Mouse (Mus musculus): ENCODE results near the gene Olfr1055. TPM values are rescaled to one million over a fixed set of nuclear protein-coding genes. Genes with fewer than 3 reads are reported as not detected.

Gene Olfr1055
- total and polyA plus RNA-seq, 2 experiments from 2014 or later, result not detected

- H3K9ac ChIP-seq (replicated peaks; ENCODE audit: low read length, poor library complexity, severe bottlenecking), result no peak within 1 kb of the TSS
- no peak within 1 kb of the TSS for H3K4me3 ChIP-seq (ENCODE audit: low read depth, low read length)
- no peaks in the 10 kb centered on the region for H3K9me3 ChIP-seq (ENCODE audit: low read length)
- H3K27me3 ChIP-seq (ENCODE audit: insufficient read depth, low read length), result no peaks in the 10 kb centered on the region
- 87% methylated on average over 3 of the region's 3 CpGs for WGBS
- no peaks in the 10 kb centered on the region for H3K4me1 ChIP-seq (ENCODE audit: insufficient read depth, low read length)
- no peak within 1 kb of the TSS for H3K4me2 ChIP-seq (ENCODE audit: low read depth, low read length, poor library complexity, severe bottlenecking)
- no peak within 1 kb of the TSS for H3K27ac ChIP-seq (ENCODE audit: low read depth, low read length)
- DNase-seq (ENCODE audit: low spot score) (no peak), ATAC-seq (ENCODE audit: low FRiP score) (no peak)
- TF ChIP-seq CTCF (IDR thresholded peaks at IDR 0.05), result no peak
- no peaks in the 10 kb centered on the region for H3K36me3 ChIP-seq (ENCODE audit: insufficient read depth, low read length)
These were observed 14.8 kb downstream of the Olfr1055 start, which contains the start of gene Olfr1054 for GRCm38 (mm10) chr2:86335333-86335732. Gene Olfr1054 (minus strand): TSS chr2:86335433.

- H3K9me3 ChIP-seq (ENCODE audit: low read length), result no peaks in the 10 kb centered on the region
- H3K4me3 ChIP-seq (ENCODE audit: low read depth, low read length), result no peak within 1 kb of the TSS
- TF ChIP-seq CTCF (IDR thresholded peaks at IDR 0.05), result no peak
- no peak within 1 kb of the TSS for H3K9ac ChIP-seq (replicated peaks; ENCODE audit: low read length, poor library complexity, severe bottlenecking)
- ATAC-seq (ENCODE audit: low FRiP score), result no peak
- WGBS, result 67% methylated on average over 3 of the region's 3 CpGs
- H3K27me3 ChIP-seq (ENCODE audit: insufficient read depth, low read length), result no peaks in the 10 kb centered on the region
- DNase-seq (ENCODE audit: low spot score), result no peak
- no peak within 1 kb of the TSS for H3K4me2 ChIP-seq (ENCODE audit: low read depth, low read length, poor library complexity, severe bottlenecking)
- no peaks in the 10 kb centered on the region for H3K4me1 ChIP-seq (ENCODE audit: insufficient read depth, low read length)
- no peak within 1 kb of the TSS for H3K27ac ChIP-seq (ENCODE audit: low read depth, low read length)
- no peaks in the 10 kb centered on the region for H3K36me3 ChIP-seq (ENCODE audit: insufficient read depth, low read length)
These were observed 34.9 kb downstream of the Olfr1055 start, which contains the start of gene Olfr1053 for GRCm38 (mm10) chr2:86315184-86315583. Gene Olfr1053 (minus strand): TSS chr2:86315284.

Other genes starting within 250 kb of the Olfr1055 start
- gene Olfr1039, start 214.4 kb downstream of the Olfr1055 start, total RNA-seq (2014; rRNA removed), result not detected in 2 replicates
- gene Olfr1039, start 214.4 kb downstream of the Olfr1055 start, polyA plus RNA-seq (2015; fragmentation: Nextera tagmentation; extraction: Ambion mirVana), result not detected in 2 replicates
- gene Olfr1040, start 203.6 kb downstream of the Olfr1055 start, total RNA-seq (2014; rRNA removed), result not detected in 2 replicates
- gene Olfr1040, start 203.6 kb downstream of the Olfr1055 start, polyA plus RNA-seq (2015; fragmentation: Nextera tagmentation; extraction: Ambion mirVana), result not detected in 2 replicates
- not detected in 2 replicates for gene Olfr1042, start 188.4 kb downstream of the Olfr1055 start, total RNA-seq (2014; rRNA removed)
- not detected in 2 replicates for gene Olfr1042, start 188.4 kb downstream of the Olfr1055 start, polyA plus RNA-seq (2015; fragmentation: Nextera tagmentation; extraction: Ambion mirVana)
- gene Olfr1043, start 182.8 kb downstream of the Olfr1055 start, total RNA-seq (2014; rRNA removed), result not detected in 2 replicates
- gene Olfr1043, start 182.8 kb downstream of the Olfr1055 start, polyA plus RNA-seq (2015; fragmentation: Nextera tagmentation; extraction: Ambion mirVana), result not detected in 2 replicates
- not detected in 2 replicates for gene Olfr1044, start 172.5 kb downstream of the Olfr1055 start, total RNA-seq (2014; rRNA removed)
- not detected in 2 replicates for gene Olfr1044, start 172.5 kb downstream of the Olfr1055 start, polyA plus RNA-seq (2015; fragmentation: Nextera tagmentation; extraction: Ambion mirVana)
- not detected in 2 replicates for gene Olfr52, start 164.6 kb downstream of the Olfr1055 start, total RNA-seq (2014; rRNA removed)
- gene Olfr52, start 164.6 kb downstream of the Olfr1055 start, polyA plus RNA-seq (2015; fragmentation: Nextera tagmentation; extraction: Ambion mirVana), result not detected in 2 replicates
- gene Olfr1045, start 147.3 kb downstream of the Olfr1055 start, total RNA-seq (2014; rRNA removed), result not detected in 2 replicates
- gene Olfr1045, start 147.3 kb downstream of the Olfr1055 start, polyA plus RNA-seq (2015; fragmentation: Nextera tagmentation; extraction: Ambion mirVana), result not detected in 2 replicates
- not detected in 2 replicates for gene Olfr1046, start 131.0 kb downstream of the Olfr1055 start, total RNA-seq (2014; rRNA removed)
- gene Olfr1046, start 131.0 kb downstream of the Olfr1055 start, polyA plus RNA-seq (2015; fragmentation: Nextera tagmentation; extraction: Ambion mirVana), result not detected in 2 replicates
- gene Olfr1047, start 118.9 kb downstream of the Olfr1055 start, total RNA-seq (2014; rRNA removed), result not detected in 2 replicates
- not detected in 2 replicates for gene Olfr1047, start 118.9 kb downstream of the Olfr1055 start, polyA plus RNA-seq (2015; fragmentation: Nextera tagmentation; extraction: Ambion mirVana)
- gene Olfr1048, start 110.0 kb downstream of the Olfr1055 start, total RNA-seq (2014; rRNA removed), result not detected in 2 replicates
- gene Olfr1048, start 110.0 kb downstream of the Olfr1055 start, polyA plus RNA-seq (2015; fragmentation: Nextera tagmentation; extraction: Ambion mirVana), result not detected in 2 replicates
- gene Olfr1049, start 92.0 kb downstream of the Olfr1055 start, total RNA-seq (2014; rRNA removed), result not detected in 2 replicates
- not detected in 2 replicates for gene Olfr1049, start 92.0 kb downstream of the Olfr1055 start, polyA plus RNA-seq (2015; fragmentation: Nextera tagmentation; extraction: Ambion mirVana)
- not detected in 2 replicates for gene Olfr1051, start 71.2 kb downstream of the Olfr1055 start, total RNA-seq (2014; rRNA removed)
- gene Olfr1051, start 71.2 kb downstream of the Olfr1055 start, polyA plus RNA-seq (2015; fragmentation: Nextera tagmentation; extraction: Ambion mirVana), result not detected in 2 replicates
- gene Olfr1052, start 57.8 kb downstream of the Olfr1055 start, total RNA-seq (2014; rRNA removed), result not detected in 2 replicates
- gene Olfr1052, start 57.8 kb downstream of the Olfr1055 start, polyA plus RNA-seq (2015; fragmentation: Nextera tagmentation; extraction: Ambion mirVana), result not detected in 2 replicates
- gene Olfr1053, start 35.0 kb downstream of the Olfr1055 start, total RNA-seq (2014; rRNA removed), result not detected in 2 replicates
- gene Olfr1053, start 35.0 kb downstream of the Olfr1055 start, polyA plus RNA-seq (2015; fragmentation: Nextera tagmentation; extraction: Ambion mirVana), result not detected in 2 replicates
- not detected in 2 replicates for gene Olfr1054, start 14.9 kb downstream of the Olfr1055 start, total RNA-seq (2014; rRNA removed)
- gene Olfr1054, start 14.9 kb downstream of the Olfr1055 start, polyA plus RNA-seq (2015; fragmentation: Nextera tagmentation; extraction: Ambion mirVana), result not detected in 2 replicates
- not detected in 2 replicates for gene Olfr1056, start 12.2 kb upstream of the Olfr1055 start, total RNA-seq (2014; rRNA removed)
- not detected in 2 replicates for gene Olfr1056, start 12.2 kb upstream of the Olfr1055 start, polyA plus RNA-seq (2015; fragmentation: Nextera tagmentation; extraction: Ambion mirVana)
- gene Olfr1057, start 28.1 kb upstream of the Olfr1055 start, total RNA-seq (2014; rRNA removed), result not detected in 2 replicates
- not detected in 2 replicates for gene Olfr1057, start 28.1 kb upstream of the Olfr1055 start, polyA plus RNA-seq (2015; fragmentation: Nextera tagmentation; extraction: Ambion mirVana)
- not detected in 2 replicates for gene Olfr1058, start 38.3 kb upstream of the Olfr1055 start, total RNA-seq (2014; rRNA removed)
- gene Olfr1058, start 38.3 kb upstream of the Olfr1055 start, polyA plus RNA-seq (2015; fragmentation: Nextera tagmentation; extraction: Ambion mirVana), result not detected in 2 replicates
- gene Olfr1061, start 63.8 kb upstream of the Olfr1055 start, total RNA-seq (2014; rRNA removed), result not detected in 2 replicates
- gene Olfr1061, start 63.8 kb upstream of the Olfr1055 start, polyA plus RNA-seq (2015; fragmentation: Nextera tagmentation; extraction: Ambion mirVana), result not detected in 2 replicates
- not detected in 2 replicates for gene Olfr1062, start 76.5 kb upstream of the Olfr1055 start, total RNA-seq (2014; rRNA removed)
- not detected in 2 replicates for gene Olfr1062, start 76.5 kb upstream of the Olfr1055 start, polyA plus RNA-seq (2015; fragmentation: Nextera tagmentation; extraction: Ambion mirVana)
- gene Olfr1065, start 100.3 kb upstream of the Olfr1055 start, total RNA-seq (2014; rRNA removed), result not detected in 2 replicates
- not detected in 2 replicates for gene Olfr1065, start 100.3 kb upstream of the Olfr1055 start, polyA plus RNA-seq (2015; fragmentation: Nextera tagmentation; extraction: Ambion mirVana)
- gene Olfr1066, start 106.0 kb upstream of the Olfr1055 start, total RNA-seq (2014; rRNA removed), result not detected in 2 replicates
- not detected in 2 replicates for gene Olfr1066, start 106.0 kb upstream of the Olfr1055 start, polyA plus RNA-seq (2015; fragmentation: Nextera tagmentation; extraction: Ambion mirVana)
- gene Olfr228, start 137.1 kb upstream of the Olfr1055 start, total RNA-seq (2014; rRNA removed), result not detected in 2 replicates
- not detected in 2 replicates for gene Olfr228, start 137.1 kb upstream of the Olfr1055 start, polyA plus RNA-seq (2015; fragmentation: Nextera tagmentation; extraction: Ambion mirVana)
- gene Olfr1076, start 158.2 kb upstream of the Olfr1055 start, total RNA-seq (2014; rRNA removed), result not detected in 2 replicates
- not detected in 2 replicates for gene Olfr1076, start 158.2 kb upstream of the Olfr1055 start, polyA plus RNA-seq (2015; fragmentation: Nextera tagmentation; extraction: Ambion mirVana)
- not detected in 2 replicates for gene Olfr1079, start 192.2 kb upstream of the Olfr1055 start, total RNA-seq (2014; rRNA removed)
- not detected in 2 replicates for gene Olfr1079, start 192.2 kb upstream of the Olfr1055 start, polyA plus RNA-seq (2015; fragmentation: Nextera tagmentation; extraction: Ambion mirVana)
- not detected in 2 replicates for gene Olfr1080, start 208.0 kb upstream of the Olfr1055 start, total RNA-seq (2014; rRNA removed)
- gene Olfr1080, start 208.0 kb upstream of the Olfr1055 start, polyA plus RNA-seq (2015; fragmentation: Nextera tagmentation; extraction: Ambion mirVana), result not detected in 2 replicates
- not detected in 2 replicates for gene Olfr1082, start 248.7 kb upstream of the Olfr1055 start, total RNA-seq (2014; rRNA removed)
- not detected in 2 replicates for gene Olfr1082, start 248.7 kb upstream of the Olfr1055 start, polyA plus RNA-seq (2015; fragmentation: Nextera tagmentation; extraction: Ambion mirVana)